Mouse (Mus musculus): ENCODE results near the gene Mink1. TPM values are rescaled to one million over a fixed set of nuclear protein-coding genes. Genes with fewer than 3 reads are reported as not detected.

Mink1 gene
- polyA plus RNA-seq, 1 experiment from 2014 or later, result 12.7 TPM

GRCm38 (mm10) chr11:70658521-70658920 lies 95.8 kb downstream of the Mink1 start:
- H3K4me1 ChIP-seq (ENCODE audit: control insufficient read depth in 2 of 2, insufficient read depth in 2 of 2, low read length in 2 of 2), result peaks cover 29 to 39% of the 10 kb centered on the region in 2 experiments
- 79% methylated on average over 5 of the region's 5 CpGs for WGBS
- H3K27ac ChIP-seq (replicated peaks in 1 of 2; ENCODE audit: control insufficient read depth in 1 of 2, insufficient read depth in 1 of 2, low read depth in 2 of 2, low read length in 2 of 2), result no peak overlapping the region
- H3K36me3 ChIP-seq (ENCODE audit: control insufficient read depth, insufficient read depth, low read length), result peaks cover 52% of the 10 kb centered on the region
- H3K4me3 ChIP-seq (ENCODE audit: control insufficient read depth in 1 of 2, insufficient read depth in 1 of 2, low read depth in 1 of 2, low read length in 2 of 2), result peak overlapping the region; percentile 79 to 97; a peak in 3 of 4 replicates
- no peak for ATAC-seq (ENCODE audit: insufficient number of reproducible peaks, insufficient read depth, low FRiP score, low read depth)
- H3K27me3 ChIP-seq (ENCODE audit: control insufficient read depth, insufficient read depth, low read length), result no peaks in the 10 kb centered on the region
- H3K9ac ChIP-seq (ENCODE audit: low read length), result peak overlapping the region; percentile 99
- no peaks in the 10 kb centered on the region for H3K9me3 ChIP-seq (ENCODE audit: control insufficient read depth, low read length)
- H3K4me2 ChIP-seq (ENCODE audit: low read length), result peak overlapping the region; percentile 90

DNA sequence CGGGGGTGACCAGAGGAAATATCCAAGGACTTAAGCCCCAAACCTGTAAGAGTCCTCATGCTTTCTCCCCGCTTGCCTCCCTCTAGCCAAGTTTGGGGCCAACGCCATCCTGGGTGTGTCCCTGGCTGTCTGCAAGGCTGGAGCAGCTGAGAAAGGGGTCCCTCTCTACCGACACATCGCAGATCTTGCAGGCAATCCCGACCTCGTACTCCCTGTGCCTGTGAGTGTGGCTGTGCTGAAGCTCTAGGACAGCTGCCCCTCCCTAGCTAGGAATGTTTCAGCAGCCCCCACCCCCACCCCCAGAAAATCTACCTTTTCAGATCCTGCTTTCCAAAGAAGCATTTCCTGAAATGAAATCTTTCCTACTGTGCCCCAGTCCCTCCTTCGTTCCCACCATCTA lies 96.3 kb downstream of the Mink1 start:
- Histone ChIP-seq H3K4me3 (ENCODE audit: control insufficient read depth in 1 of 2, insufficient read depth in 1 of 2, low read depth in 1 of 2, low read length in 2 of 2) (no peak overlapping the region), H3K27ac (replicated peaks in 1 of 2; ENCODE audit: control insufficient read depth in 1 of 2, insufficient read depth in 1 of 2, low read depth in 2 of 2, low read length in 2 of 2) (no peak overlapping the region), H3K9me3 (ENCODE audit: control insufficient read depth, low read length) (no peaks in the 10 kb centered on the region), H3K4me2 (ENCODE audit: low read length) (peak overlapping the region; percentile 90), H3K4me1 (ENCODE audit: control insufficient read depth in 2 of 2, insufficient read depth in 2 of 2, low read length in 2 of 2) (peaks cover 29 to 39% of the 10 kb centered on the region in 2 experiments), H3K36me3 (ENCODE audit: control insufficient read depth, insufficient read depth, low read length) (peaks cover 56% of the 10 kb centered on the region), H3K27me3 (ENCODE audit: control insufficient read depth, insufficient read depth, low read length) (no peaks in the 10 kb centered on the region), H3K9ac (ENCODE audit: low read length) (peak overlapping the region; percentile 99)
- ATAC-seq (ENCODE audit: insufficient number of reproducible peaks, insufficient read depth, low FRiP score, low read depth), result no peak
- WGBS, result 51% methylated on average over 7 of the region's 8 CpGs

DNA sequence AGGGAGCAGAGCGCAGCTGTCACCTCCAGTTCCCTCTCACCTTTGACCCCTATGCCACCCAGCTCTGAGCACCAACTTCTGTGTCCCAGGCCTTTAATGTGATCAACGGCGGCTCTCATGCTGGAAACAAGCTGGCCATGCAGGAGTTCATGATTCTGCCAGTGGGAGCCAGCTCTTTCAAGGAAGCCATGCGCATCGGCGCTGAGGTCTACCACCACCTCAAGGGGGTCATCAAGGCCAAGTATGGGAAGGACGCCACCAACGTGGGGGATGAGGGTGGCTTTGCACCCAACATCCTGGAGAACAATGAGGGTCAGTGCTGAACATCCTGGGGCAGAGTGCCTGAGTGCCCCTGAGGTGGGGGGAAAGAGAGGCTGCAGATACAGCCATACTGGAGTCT lies 97.9 kb downstream of the Mink1 start:
- peaks cover 73% of the 10 kb centered on the region for H3K36me3 ChIP-seq (ENCODE audit: control insufficient read depth, insufficient read depth, low read length)
- no peak for ATAC-seq (ENCODE audit: insufficient number of reproducible peaks, insufficient read depth, low FRiP score, low read depth)
- no peak overlapping the region for H3K4me2 ChIP-seq (ENCODE audit: low read length)
- no peak overlapping the region for H3K27ac ChIP-seq (replicated peaks in 1 of 2; ENCODE audit: control insufficient read depth in 1 of 2, insufficient read depth in 1 of 2, low read depth in 2 of 2, low read length in 2 of 2)
- H3K27me3 ChIP-seq (ENCODE audit: control insufficient read depth, insufficient read depth, low read length), result no peaks in the 10 kb centered on the region
- H3K9ac ChIP-seq (ENCODE audit: low read length), result no peak overlapping the region
- no peaks in the 10 kb centered on the region for H3K9me3 ChIP-seq (ENCODE audit: control insufficient read depth, low read length)
- WGBS, result 90% methylated on average over 8 of the region's 8 CpGs
- peaks cover 29 to 41% of the 10 kb centered on the region in 2 experiments for H3K4me1 ChIP-seq (ENCODE audit: control insufficient read depth in 2 of 2, insufficient read depth in 2 of 2, low read length in 2 of 2)
- H3K4me3 ChIP-seq (ENCODE audit: control insufficient read depth in 1 of 2, insufficient read depth in 1 of 2, low read depth in 1 of 2, low read length in 2 of 2), result no peak overlapping the region

DNA sequence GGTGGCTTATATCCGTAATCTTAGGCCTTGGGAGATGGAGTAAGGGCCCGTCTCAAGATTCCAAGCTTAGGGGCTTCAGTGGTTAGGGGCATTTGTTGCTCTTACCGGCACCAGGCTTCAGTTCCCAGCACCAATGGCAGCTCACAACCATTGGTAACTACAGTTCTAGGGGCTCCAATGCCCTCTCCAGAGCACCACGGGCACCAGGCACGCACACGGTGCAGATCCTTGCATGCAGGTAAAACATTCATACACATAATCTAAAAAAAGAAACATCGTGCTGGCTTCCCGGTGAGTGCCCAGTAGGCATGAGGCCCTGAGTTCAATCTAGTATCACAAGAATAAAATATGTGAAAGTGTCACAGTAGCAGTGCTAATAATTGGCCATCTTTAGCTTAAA lies 100.4 kb downstream of the Mink1 start:
- Histone ChIP-seq H3K9me3 (ENCODE audit: control insufficient read depth, low read length) (no peaks in the 10 kb centered on the region), H3K27ac (replicated peaks in 1 of 2; ENCODE audit: control insufficient read depth in 1 of 2, insufficient read depth in 1 of 2, low read depth in 2 of 2, low read length in 2 of 2) (0 out of 4 replicates have a peak overlapping the region, but pooled peaks of 1 of the 2 experiments have one; percentile 19), H3K36me3 (ENCODE audit: control insufficient read depth, insufficient read depth, low read length) (peaks cover 88% of the 10 kb centered on the region), H3K9ac (ENCODE audit: low read length) (no peak overlapping the region), H3K4me1 (ENCODE audit: control insufficient read depth in 2 of 2, insufficient read depth in 2 of 2, low read length in 2 of 2) (peaks cover 9 to 33% of the 10 kb centered on the region in 2 experiments), H3K4me3 (ENCODE audit: control insufficient read depth in 1 of 2, insufficient read depth in 1 of 2, low read depth in 1 of 2, low read length in 2 of 2) (no peak overlapping the region), H3K27me3 (ENCODE audit: control insufficient read depth, insufficient read depth, low read length) (no peaks in the 10 kb centered on the region), H3K4me2 (ENCODE audit: low read length) (no peak overlapping the region)
- no peak for ATAC-seq (ENCODE audit: insufficient number of reproducible peaks, insufficient read depth, low FRiP score, low read depth)
- WGBS, result 73% methylated on average over 8 of the region's 8 CpGs

DNA sequence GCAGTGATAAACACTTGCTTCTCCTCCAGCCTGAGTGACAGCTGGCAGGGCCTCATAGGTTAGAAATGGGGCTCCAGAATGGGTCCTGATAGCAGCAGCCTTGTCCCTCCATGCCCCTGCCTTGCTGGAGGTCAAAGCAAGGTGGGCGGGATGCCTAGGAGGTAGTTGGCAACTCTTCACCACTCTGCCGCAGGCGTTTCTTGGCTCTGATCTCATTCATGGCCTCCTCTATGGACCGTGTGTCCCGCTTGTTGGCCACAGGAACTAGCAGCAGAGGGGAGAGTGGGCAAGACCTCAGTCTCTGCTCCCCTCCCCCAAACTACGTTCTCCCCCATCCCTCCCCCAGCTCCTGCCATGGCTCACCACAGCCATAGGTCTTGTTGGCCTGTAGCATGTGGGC lies 101.3 kb downstream of the Mink1 start:
- no peaks in the 10 kb centered on the region for H3K9me3 ChIP-seq (ENCODE audit: control insufficient read depth, low read length)
- H3K4me3 ChIP-seq (ENCODE audit: control insufficient read depth in 1 of 2, insufficient read depth in 1 of 2, low read depth in 1 of 2, low read length in 2 of 2), result no peak overlapping the region
- peaks cover 82% of the 10 kb centered on the region for H3K36me3 ChIP-seq (ENCODE audit: control insufficient read depth, insufficient read depth, low read length)
- no peak overlapping the region for H3K4me2 ChIP-seq (ENCODE audit: low read length)
- 0 out of 4 replicates have a peak overlapping the region, but pooled peaks of 1 of the 2 experiments have one; percentile 24 for H3K27ac ChIP-seq (replicated peaks in 1 of 2; ENCODE audit: control insufficient read depth in 1 of 2, insufficient read depth in 1 of 2, low read depth in 2 of 2, low read length in 2 of 2)
- H3K4me1 ChIP-seq (ENCODE audit: control insufficient read depth in 2 of 2, insufficient read depth in 2 of 2, low read length in 2 of 2), result peaks cover 3 to 27% of the 10 kb centered on the region in 2 experiments; a peak in 3 of 4 replicates
- ATAC-seq (ENCODE audit: insufficient number of reproducible peaks, insufficient read depth, low FRiP score, low read depth), result no peak
- 69% methylated on average over 6 of the region's 6 CpGs for WGBS
- H3K9ac ChIP-seq (ENCODE audit: low read length), result no peak overlapping the region
- no peaks in the 10 kb centered on the region for H3K27me3 ChIP-seq (ENCODE audit: control insufficient read depth, insufficient read depth, low read length)

Other genes starting within 250 kb of the Mink1 start
- not detected in 2 replicates for gene Alox12e, start 240.3 kb upstream of the Mink1 start, polyA plus RNA-seq (2014; fragmentation: Nextera tagmentation; extraction: Ambion mirVana)
- 0.13 TPM in 1 of 2 replicates, not detected in the other for gene Alox15, start 210.8 kb upstream of the Mink1 start, polyA plus RNA-seq (2014; fragmentation: Nextera tagmentation; extraction: Ambion mirVana)
- 17.8 and 17.9 TPM in 2 replicates for gene Pelp1, start 152.8 kb upstream of the Mink1 start, polyA plus RNA-seq (2014; fragmentation: Nextera tagmentation; extraction: Ambion mirVana)
- 5.4 and 8.6 TPM in 2 replicates for gene Arrb2, start 130.2 kb upstream of the Mink1 start, polyA plus RNA-seq (2014; fragmentation: Nextera tagmentation; extraction: Ambion mirVana)
- gene Med11, start 111.0 kb upstream of the Mink1 start, polyA plus RNA-seq (2014; fragmentation: Nextera tagmentation; extraction: Ambion mirVana), result 25.1 and 26.8 TPM in 2 replicates
- 0.95 and 2.0 TPM in 2 replicates for gene Zmynd15, start 103.4 kb upstream of the Mink1 start, polyA plus RNA-seq (2014; fragmentation: Nextera tagmentation; extraction: Ambion mirVana)
- 9.4 and 10.3 TPM in 2 replicates for gene Cxcl16, start 102.9 kb upstream of the Mink1 start, polyA plus RNA-seq (2014; fragmentation: Nextera tagmentation; extraction: Ambion mirVana)
- 8.7 and 10.5 TPM in 2 replicates for gene Tm4sf5, start 57.6 kb upstream of the Mink1 start, polyA plus RNA-seq (2014; fragmentation: Nextera tagmentation; extraction: Ambion mirVana)
- 0.32 and 0.43 TPM in 2 replicates for gene Vmo1, start 48.3 kb upstream of the Mink1 start, polyA plus RNA-seq (2014; fragmentation: Nextera tagmentation; extraction: Ambion mirVana)
- gene Gltpd2, start 43.7 kb upstream of the Mink1 start, polyA plus RNA-seq (2014; fragmentation: Nextera tagmentation; extraction: Ambion mirVana), result 0.27 and 0.49 TPM in 2 replicates
- gene Psmb6, start 37.5 kb upstream of the Mink1 start, polyA plus RNA-seq (2014; fragmentation: Nextera tagmentation; extraction: Ambion mirVana), result 625 and 657 TPM in 2 replicates
- gene Gm40193, start 29.9 kb upstream of the Mink1 start, polyA plus RNA-seq (2014; fragmentation: Nextera tagmentation; extraction: Ambion mirVana), result not detected in 2 replicates
- gene Pld2, start 22.8 kb upstream of the Mink1 start, polyA plus RNA-seq (2014; fragmentation: Nextera tagmentation; extraction: Ambion mirVana), result 11.1 and 11.7 TPM in 2 replicates
- gene 4930544D05Rik, start 53.0 kb downstream of the Mink1 start, polyA plus RNA-seq (2014; fragmentation: Nextera tagmentation; extraction: Ambion mirVana), result not detected in 2 replicates
- not detected in 2 replicates for gene Chrne, start 56.3 kb downstream of the Mink1 start, polyA plus RNA-seq (2014; fragmentation: Nextera tagmentation; extraction: Ambion mirVana)
- gene Gp1ba, start 76.2 kb downstream of the Mink1 start, polyA plus RNA-seq (2014; fragmentation: Nextera tagmentation; extraction: Ambion mirVana), result 0.74 and 1.2 TPM in 2 replicates
- gene Rnf167, start 84.4 kb downstream of the Mink1 start, polyA plus RNA-seq (2014; fragmentation: Nextera tagmentation; extraction: Ambion mirVana), result 73.2 and 75.9 TPM in 2 replicates
- 290 and 303 TPM in 2 replicates for gene Slc25a11, start 84.6 kb downstream of the Mink1 start, polyA plus RNA-seq (2014; fragmentation: Nextera tagmentation; extraction: Ambion mirVana)
- gene Pfn1, start 91.8 kb downstream of the Mink1 start, polyA plus RNA-seq (2014; fragmentation: Nextera tagmentation; extraction: Ambion mirVana), result 1,353 and 1,384 TPM in 2 replicates
- 468 and 495 TPM in 2 replicates for gene Eno3, start 94.3 kb downstream of the Mink1 start, polyA plus RNA-seq (2014; fragmentation: Nextera tagmentation; extraction: Ambion mirVana)
- 177 TPM in 2 replicates for gene Spag7, start 106.5 kb downstream of the Mink1 start, polyA plus RNA-seq (2014; fragmentation: Nextera tagmentation; extraction: Ambion mirVana)
- 13.7 and 13.8 TPM in 2 replicates for gene Camta2, start 125.2 kb downstream of the Mink1 start, polyA plus RNA-seq (2014; fragmentation: Nextera tagmentation; extraction: Ambion mirVana)
- gene Inca1, start 137.3 kb downstream of the Mink1 start, polyA plus RNA-seq (2014; fragmentation: Nextera tagmentation; extraction: Ambion mirVana), result 2.1 and 2.7 TPM in 2 replicates
- 13.9 and 18.9 TPM in 2 replicates for gene Kif1c, start 137.7 kb downstream of the Mink1 start, polyA plus RNA-seq (2014; fragmentation: Nextera tagmentation; extraction: Ambion mirVana)
- gene Zfp3, start 201.3 kb downstream of the Mink1 start, polyA plus RNA-seq (2014; fragmentation: Nextera tagmentation; extraction: Ambion mirVana), result 9.3 and 9.9 TPM in 2 replicates
- gene Scimp, start 249.7 kb downstream of the Mink1 start, polyA plus RNA-seq (2014; fragmentation: Nextera tagmentation; extraction: Ambion mirVana), result 0.50 and 0.62 TPM in 2 replicates

Measured in heart, embryonic 14.5 days (tissue).